Mouse (Mus musculus) cerebellum, postnatal 10 days (tissue): ENCODE results near the gene Senp8.
"Not testable (repeated sequence)": the region's sequence is repeated elsewhere in the genome, so short reads cannot be mapped to it uniquely, and the experiment has no call there.

ENCODE experiments used
- DNase-seq, 2 experiments: peaks; one replicate each; pipeline ENCODE4 v3.0.0; 2021; ENCODE audit warnings: mixed read lengths in 2 of 2

Gene Senp8

DNA sequence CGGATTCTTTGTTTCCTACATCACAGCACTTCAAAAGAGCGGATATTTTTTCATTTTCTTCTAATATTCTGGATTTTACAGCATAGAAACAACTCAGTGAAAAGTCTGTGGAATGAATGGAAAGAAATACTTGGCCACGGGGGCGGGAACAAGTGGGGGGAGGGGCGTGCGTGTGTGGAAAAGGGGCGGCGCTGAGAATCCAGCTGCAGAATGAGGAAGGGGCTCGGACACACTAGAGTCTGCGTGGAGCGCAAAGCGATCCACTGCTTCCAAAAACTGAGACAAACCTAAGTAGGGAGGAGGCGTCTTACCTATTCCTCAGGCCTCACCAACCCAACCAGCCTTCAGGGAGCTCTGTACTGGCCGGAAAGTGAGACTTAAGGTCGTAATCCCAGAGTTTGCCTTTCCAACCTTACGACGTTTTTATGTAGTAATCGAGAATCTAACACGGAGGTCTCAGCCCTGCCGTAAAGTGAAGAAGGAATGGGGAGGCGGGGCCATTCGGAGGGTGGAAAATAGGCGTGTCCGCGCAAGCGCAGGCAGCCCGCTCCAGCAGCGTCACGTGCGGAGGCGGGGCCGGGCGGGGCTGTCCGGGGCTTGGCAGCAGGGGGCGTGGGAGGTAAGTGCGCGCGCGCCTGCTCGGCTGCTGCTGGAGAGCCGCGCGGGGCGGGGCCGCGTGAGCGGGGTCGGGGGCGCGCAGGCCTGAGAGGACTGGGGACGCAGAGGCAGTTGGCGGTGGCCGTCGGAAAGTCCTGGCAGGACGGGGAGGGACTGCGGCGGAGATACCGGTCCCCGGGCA lies at the start of gene Senp8, which contains the start of gene Myo9a:
TSS of gene Senp8 (minus strand) at position 444 of the 799 bp plus-strand sequence.
TSS of gene Myo9a (plus strand) at position 630 of the 799 bp plus-strand sequence.
- peak; percentile 100 for DNase-seq

DNA sequence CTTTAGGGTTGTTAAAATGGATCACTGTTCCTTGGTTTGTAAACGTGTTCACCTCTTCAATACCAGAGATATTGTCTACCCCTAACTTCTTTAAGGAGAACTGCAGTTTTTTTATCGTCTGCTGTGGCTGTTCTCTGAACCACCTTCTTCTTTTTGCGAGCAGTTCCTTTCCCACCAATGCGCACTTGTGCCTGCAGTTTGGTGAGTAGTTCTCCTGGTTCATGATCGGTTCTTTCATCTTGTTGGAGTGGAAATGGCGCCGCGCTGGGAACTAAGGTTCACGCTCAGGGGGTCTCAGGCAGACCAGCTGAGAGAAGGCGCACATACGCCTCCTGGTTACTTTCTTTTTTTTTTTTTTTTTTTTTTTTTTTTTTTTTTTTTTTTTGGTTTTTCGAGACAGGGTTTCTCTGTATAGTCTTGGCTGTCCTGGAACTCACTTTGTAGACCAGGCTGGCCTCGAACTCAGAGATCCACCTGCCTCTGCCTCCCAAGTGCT lies 16.5 kb upstream of the Senp8 start:
- not testable (repeated sequence) for DNase-seq

DNA sequence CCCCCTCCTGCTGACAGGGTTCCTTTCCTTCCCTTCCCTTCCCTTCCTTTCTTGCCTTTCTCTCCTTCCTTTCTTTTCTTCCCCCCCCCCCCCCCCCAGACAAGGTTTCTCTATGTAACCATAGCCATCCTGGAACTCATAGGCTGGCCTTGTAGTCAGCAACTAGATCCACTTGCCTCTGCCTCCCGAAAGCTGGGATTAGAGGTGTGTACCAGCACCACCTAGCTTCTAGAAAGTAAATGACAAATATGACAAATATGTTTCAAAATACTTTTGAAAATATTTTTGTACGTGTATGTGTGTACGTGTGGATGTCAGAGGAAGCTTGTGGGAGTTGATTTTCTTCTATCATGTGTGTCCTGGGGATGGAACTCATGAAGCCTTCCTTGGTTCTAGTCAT lies 10.0 kb upstream of the Senp8 start:
- DNase-seq: peak in 1 of 2 experiments; percentile 12

DNA sequence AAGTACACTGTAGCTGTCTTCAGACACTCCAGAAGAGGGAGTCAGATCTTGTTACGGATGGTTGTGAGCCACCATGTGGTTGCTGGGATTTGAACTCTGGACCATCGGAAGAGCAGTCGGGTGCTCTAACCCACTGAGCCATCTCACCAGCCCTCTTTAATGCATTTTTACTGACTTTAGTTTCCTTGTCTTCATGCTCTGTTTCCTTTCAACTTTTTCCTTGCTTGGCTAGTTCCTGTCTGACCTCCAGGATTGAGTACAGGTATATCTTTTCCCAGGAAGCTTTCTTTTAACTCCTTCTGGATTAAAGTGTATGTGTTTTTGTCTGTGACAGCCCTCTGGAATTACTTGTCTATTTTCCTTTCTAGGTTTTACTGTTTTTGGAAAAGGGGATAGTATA lies 6.5 kb upstream of the Senp8 start:
- DNase-seq: not testable (repeated sequence)

DNA sequence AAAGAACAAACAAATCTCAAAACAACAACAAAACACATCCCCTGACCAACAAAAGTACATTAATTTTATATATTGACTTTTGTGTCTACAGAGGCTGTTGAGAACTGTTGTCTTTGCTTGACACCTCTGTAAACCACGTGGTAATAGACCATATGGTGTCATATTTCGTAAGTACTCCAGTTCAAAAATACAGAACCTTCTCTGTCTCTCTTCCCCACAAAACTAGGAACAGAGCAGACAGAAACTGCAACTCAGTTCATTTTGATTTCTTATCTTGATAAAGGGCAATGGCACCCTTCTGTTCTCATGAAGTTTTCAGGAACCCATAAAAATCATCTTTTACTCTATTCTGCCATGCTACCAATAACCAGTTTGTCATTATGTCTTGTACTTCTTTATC lies 4.7 kb upstream of the Senp8 start:
- no peak for DNase-seq

DNA sequence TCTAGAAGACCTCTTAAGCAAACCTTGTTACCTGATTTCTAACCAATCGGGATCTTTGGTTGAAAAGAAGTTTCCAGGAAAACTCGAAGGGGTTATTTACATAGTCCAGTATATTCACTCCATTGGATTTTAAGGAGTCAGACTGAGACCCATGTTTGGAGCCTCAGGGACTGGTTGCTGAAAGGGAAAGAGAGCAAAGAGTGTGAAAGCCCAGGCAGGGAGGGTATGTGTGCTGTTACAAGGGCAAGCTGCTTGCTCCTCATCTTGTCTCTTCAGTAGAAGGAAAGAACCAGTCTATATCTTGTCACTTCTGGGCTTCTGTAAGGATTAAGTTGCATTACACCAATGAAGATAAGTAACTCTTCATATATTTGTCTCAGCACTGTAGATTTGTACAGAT lies 1.5 kb upstream of the Senp8 start:
- peak in 1 of 2 experiments; percentile 34 for DNase-seq

DNA sequence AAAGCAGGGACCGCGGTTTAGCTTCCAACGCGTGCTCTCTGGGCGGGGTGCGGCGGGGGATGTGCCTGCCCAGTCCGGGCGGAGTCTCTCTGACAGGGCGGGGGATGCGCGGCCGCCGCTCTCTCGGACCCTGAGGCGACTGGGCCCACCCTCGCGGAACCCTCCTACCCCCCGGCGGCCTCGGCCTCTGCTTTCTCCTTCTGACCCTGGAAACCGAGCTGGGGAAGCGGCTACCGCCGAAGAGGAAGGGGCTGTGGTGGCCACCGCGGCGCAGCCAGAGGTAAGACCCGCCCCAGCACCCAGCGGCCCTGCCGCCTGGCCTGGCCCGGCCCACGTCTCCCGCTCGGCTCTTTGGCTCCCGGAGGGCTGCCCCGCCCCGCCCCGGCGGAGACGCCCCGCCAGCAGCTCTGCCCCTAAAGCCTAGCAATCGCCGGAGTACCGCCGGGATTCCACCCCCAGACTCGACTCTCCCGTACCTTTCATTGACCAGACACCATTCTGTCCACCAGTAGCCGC lies 614 bp upstream of the Senp8 start:
- no peak for DNase-seq

DNA sequence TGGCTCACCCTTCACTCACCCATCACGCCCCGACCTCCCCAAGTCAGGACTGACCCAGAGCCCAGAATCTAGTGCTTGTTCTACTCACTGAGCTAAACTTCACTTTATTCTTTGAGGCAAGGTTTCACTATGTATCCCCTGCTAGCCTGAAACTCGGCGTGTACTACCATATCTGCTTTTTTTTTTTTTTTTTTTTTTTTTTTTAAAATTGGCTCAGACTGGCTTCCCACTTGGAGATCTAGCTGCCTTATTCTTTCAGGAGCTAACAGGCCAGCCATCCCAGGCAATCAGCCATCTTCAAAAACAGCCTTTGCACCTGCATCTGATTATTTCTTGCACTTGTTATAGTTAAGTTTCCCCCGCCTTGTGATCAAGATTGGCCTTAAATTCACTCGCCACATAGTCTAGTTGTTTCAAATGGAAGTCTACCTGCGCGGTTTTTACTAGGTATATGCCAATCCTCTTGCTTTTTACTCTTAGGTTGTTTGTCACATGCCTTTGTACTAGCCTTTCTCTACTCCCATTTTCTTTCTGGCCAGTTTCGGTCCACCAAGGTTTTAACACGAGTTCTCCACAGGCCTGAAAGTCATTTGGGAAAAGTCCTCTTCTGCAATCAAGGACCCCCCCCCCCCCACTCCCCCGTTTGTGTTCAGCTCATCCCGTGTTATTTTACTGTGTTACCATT lies 787 bp downstream of the Senp8 start:
- DNase-seq: peak; percentile 15 to 24

DNA sequence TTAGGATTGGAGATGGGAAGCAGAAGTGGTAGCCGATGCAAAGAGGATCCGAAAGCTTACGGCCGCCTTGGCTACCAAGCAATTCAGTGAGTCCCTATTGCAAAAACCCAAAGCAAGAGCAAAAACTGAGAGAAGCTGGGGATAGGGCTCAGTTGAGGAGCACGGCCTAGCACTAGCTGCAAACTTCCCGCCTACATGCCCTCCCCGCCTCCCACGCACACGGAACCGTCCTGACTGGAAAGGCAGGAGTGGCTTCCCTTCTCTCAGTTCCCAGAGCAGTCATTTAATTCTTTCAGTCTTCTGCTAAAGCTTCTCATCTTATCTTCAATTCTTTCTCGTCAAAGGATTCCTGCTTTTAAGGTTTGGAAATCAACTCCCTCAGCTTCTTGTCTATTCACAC lies 1.5 kb downstream of the Senp8 start:
- DNase-seq: peak in 1 of 2 experiments; percentile 7

DNA sequence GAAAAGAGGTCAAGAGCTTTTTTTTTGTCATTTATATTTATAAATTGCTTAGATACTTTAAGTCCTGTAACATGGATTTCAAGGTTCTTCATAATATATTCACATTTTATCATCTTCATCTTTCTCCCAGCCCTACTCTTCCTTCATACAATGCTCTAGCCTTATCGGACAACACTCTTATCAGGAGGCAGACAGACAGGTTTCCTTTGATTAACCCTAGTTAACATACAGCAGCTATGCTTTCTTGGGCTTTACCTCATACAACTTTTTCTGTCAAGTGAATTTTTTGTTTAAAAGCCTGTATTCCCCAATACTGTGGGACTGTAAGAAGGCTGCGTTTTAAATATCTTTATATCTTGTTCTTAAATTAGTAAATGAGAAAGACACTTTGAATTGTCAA lies 2.1 kb downstream of the Senp8 start:
- DNase-seq: no peak

DNA sequence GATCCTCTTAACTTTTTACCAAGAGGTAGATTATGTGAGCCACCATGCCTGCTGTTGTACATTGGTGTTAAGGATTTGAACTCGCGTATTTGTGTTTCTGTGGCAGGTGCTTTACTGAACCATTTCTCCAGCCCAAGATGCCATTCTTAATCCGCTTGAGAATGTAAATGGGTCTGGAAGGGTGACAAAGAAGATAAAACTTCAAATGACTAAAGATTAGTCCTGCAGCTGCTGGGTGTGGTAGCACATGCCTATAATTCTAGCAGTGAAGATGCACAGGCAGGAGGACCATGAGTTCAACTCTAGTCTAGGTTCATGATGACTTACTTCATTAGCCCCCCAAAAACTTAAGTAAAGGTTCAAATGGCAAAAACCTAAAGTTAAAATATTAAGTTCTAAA lies 6.6 kb downstream of the Senp8 start:
- DNase-seq: no peak

DNA sequence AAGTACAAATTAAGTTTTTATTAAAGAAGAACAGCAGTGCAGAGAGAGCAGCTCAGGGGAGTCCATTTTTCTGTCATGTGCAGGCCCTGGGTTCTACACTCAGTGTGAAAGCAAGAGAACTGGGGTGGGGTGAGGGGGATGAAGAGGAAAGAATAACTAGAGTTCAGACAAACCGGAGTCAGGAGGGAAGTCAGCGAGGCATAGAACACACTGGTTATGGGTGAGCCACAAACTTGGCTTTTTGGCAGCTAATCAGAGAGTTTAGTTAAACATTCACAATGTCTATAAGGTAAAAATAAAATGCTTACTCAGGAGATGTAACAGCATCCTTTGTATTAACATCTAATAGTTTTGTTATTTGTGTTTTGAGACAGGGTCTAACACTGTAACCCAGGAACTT lies 9.9 kb downstream of the Senp8 start:
- DNase-seq: no peak

DNA sequence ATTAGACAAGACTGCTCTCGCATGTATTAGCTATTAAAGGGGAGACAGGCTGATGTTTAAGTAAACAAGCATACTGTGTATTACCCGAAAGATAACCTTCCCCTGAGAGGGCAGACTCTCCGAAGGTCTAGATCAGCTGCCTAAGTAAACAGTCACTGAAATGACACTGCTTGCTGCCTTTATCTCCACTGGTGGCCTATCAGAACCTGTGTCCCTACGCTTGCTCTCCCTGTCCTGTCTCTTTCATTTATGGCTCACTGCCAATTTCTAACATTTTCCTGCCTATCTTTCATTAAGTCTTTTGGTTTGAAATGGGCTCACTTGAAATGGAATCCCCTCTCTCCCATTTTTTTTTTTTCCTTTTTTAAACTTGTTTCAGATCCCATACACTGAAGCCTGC lies 15.1 kb downstream of the Senp8 start:
- no peak for DNase-seq

DNA sequence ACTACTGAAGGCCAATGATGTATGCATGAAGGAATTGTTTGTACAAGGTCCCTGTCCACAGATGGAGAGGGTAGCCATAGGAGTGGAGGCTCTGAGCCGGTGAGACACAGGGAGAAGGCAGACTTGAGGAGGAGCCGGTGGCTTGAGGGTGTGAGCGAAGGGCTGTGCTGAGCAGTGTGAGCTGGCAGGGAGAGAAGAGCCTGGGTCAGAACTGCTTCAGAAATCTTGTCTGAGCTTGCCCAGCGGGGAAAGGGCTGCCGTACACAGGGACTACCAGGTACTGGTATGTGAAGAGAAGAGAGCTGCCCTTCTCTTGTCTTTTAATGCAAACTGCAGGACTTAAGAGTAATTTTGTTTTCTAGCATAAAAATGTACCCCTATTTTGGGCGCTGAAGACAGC lies 17.4 kb downstream of the Senp8 start:
- no peak for DNase-seq

DNA sequence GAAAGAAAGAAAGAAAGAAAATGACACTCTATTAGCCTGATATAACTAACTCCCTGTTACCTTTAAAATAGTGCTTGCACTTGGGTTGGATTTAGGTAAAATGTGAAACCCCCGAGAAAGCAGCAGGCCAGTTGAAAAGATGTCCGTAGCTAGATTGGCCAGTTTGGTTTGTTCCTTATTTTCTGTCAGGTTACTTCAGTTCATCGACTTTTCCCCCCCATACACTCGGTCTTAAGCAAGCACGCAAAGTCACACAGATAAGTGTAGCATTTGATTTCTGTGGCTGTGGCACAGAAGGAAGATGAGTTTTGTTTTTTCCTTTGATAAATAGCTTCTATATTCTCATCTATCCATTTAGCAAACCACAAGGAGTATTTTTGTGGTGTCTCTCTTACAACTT lies 19.4 kb downstream of the Senp8 start:
- DNase-seq: no peak

DNA sequence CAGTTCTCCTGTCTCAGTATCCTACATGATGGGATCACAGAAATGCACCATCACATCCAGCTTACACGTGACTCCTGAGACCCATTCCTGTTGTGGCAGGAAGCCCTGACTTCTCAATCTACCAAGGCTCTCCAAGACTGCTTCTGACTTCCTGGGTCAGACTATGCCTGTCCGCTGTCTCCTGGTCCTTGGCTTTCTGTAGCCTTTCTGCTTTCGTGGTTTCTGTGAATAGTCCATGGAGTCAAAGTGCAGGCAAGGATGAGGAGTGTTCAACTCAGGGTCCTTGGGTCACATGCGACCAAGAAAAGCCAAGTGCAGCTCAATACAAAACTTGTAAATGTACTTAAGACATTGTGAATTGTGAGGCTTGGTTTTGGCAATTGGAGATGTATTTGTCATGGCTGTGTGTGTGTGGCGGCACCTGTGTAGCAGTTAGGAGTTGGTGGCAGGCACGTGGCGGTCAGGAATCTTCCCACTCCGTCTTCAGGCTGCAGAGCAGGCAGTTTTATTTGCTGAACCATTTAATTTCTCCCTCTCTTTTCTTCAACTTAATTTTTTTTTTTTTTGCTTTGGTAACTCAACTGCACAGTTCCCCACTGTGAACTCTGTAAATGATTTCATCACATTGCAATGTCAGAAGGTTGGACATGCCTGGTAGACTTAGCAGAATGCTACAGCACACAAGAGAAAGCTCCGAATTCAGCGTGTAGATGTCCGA lies 22.8 kb downstream of the Senp8 start:
- no peak for DNase-seq

DNA sequence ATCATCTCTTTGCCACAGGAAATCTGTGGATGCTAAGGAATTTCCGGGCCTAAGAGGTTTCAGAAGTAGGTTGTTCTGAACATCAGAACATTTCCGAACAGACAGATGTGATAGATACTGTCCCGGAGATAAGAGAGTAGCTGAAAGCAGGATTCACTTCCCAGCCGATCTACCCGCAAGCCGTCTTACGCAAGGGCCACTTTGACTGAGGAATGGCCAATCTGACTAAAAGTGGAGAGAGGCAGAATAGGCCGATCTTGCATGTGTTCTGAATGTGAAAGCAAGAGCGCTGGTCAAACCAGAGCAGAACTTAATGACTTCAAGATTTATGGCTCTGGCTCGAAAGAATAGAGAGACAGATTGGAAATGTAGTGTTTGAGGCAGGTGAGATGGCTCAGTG lies 25.0 kb downstream of the Senp8 start:
- DNase-seq: no peak

DNA sequence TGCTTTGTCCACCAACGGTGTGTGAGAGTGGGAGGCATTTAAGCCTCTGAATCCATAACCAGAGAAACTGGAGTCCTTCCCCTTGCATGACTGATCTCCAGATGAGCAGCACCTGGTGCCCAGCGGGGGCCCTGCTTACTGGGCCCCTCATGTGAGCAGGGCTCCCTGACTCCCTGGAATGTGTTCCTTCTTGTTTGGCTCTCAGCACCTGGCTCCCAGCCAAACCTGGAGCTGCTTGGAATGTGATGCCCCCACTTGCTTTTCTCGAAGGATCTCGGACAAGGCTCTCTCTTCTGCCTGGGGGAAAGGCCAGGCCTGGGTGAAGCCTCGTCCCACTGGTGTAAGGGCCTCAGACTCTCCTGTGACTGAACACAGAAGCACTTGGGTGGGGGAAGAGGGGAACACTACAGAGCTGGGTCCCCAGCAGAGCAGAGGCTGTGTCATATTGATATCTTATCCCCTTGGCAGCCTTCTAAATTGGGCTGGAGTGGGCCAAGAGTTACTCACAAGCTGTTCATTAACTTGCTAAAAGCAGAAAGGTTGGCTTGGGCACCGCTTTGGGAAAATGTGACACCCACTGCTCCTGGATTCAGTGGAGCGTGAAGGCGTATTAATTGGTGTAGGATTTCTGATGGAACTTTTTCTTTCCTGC lies 26.6 kb downstream of the Senp8 start:
- peak; percentile 71 to 76 for DNase-seq

DNA sequence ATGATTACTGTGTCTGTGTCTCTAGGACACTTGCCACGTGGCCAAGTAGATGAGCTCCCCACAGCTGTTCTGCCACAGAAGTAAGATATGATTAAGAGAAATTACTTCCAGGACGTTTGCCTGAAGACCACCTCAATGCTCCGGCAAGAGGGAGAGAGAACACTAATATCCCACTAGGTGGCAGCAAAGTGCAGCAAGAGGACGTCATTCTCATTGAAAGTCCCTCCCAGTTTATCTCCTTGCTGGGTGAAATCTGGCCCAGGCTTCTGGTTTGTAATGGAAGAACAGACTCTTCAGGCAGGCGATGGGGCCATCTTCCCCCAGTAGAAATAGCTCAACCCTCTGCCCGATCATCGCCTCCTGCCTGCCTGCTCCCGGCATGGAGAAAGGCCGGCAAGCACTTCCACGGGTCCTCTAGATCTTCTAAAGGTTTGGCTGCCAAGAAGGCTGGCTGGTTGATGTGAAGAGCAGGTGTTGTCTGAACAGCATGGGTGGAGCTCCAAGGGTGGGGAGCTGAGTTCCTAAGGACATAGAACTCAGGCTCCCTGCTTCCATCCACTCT lies 27.3 kb downstream of the Senp8 start:
- peak; percentile 88 to 94 for DNase-seq

DNA sequence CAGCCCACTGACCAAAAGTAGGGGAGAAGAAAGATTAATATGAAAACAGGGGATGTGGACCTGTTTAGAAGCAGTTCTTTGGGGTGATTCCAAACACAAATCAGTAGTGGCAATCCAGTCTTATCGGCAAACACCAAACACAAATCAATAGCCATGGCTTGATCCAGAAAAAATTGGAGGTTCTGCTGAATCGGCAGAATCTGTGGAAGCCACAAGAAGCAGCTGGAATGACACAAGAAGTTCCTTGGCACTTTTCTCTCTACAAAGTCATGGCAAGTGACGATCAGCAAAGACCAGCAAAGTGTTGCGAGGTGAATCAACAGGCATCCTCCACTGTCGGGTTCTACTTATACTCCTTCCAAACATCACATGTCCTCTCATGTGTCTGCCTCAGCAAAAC lies 29.4 kb downstream of the Senp8 start:
- no peak for DNase-seq

DNA sequence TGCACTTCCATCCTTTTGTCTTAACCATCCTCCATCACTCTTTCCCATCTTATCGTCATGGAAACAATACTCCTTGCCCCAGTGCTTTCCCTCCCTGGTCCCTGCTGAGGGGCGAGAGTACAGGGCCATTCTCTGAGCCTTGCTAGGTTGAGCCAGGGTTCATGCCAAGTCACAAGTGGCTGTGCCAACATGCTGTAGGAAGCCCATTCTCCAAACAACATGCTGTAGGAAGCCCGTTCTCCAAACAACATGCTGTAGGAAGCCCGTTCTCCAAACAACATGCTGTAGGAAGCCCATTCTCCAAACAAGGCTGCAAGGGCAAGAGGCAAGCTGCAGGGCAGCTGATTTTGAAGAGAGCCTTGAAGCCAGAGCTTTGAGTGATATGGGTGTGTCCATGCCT lies 32.3 kb downstream of the Senp8 start:
- DNase-seq: peak in 1 of 2 experiments; percentile 35

DNA sequence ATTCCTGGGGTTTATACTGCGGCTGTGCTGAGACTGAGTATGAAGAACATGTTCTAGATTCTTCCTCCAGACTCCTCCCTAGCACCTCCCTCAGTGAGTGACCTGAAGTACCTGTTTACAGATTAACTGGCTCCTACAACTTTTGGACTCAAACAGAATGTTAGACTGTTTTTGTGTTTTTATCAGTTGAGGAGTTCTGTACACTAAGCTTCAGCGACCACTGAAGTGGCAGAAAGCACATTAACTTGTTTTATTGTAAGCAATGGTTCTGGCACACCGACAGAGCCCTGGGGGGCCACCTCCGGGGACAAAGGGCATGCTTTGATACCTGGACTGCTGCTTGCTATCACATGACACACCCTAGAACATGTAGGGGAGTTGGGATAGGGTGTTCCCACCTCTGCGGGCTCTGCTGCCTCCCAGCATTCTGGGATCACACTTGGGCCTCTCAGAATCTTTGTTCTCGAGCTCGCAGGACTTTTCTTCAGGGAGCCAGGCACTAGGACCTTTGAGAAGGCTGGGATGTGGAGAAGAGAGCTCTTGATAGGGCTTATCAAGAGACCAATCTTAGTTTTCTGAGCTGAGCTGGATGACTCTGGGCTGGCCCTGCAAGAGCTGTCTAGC lies 34.1 kb downstream of the Senp8 start:
- DNase-seq: no peak
